Mouse (Mus musculus) spleen, postnatal 14 days (tissue): Measurements from ENCODE around the gene Slc38a3.

Source experiments
- DNase-seq, 2 experiments: peaks; one replicate each; pipeline ENCODE4 v3.0.0; 2021 to 2022; ENCODE audit warnings: low spot score in 2 of 2

Gene Slc38a3

DNA sequence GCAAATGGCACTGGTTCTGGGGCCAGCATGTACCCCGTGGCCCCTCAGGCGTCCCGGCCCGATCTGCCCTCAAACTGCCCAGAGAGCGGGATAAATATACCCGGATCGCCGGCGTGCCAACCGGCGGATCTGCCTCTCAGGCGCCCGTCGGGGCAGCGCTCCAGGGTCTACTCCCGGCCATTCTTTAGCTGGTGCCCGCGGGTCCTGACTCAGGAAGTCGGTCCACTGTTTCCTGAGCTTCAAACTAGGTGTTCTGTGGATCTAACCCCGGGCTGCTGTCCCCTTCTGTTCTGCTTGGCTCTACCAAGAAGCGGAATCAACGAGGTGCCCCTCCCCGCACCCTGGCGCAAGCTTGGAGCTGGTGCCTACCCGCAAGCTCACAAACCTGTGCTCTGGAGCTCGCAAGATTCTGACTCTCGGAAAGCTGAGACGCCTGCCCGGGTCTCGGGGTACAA lies 2.6 kb downstream of the Slc38a3 start:
- no peak for DNase-seq

GRCm38 (mm10) chr9:107665308-107665707 lies 4.0 kb downstream of the Slc38a3 start:
- DNase-seq = no peak

GRCm38 (mm10) chr9:107663525-107663924 lies 5.8 kb downstream of the Slc38a3 start:
- DNase-seq = no peak

GRCm38 (mm10) chr9:107662342-107662741 lies 7.0 kb downstream of the Slc38a3 start:
- no peak for DNase-seq

DNA sequence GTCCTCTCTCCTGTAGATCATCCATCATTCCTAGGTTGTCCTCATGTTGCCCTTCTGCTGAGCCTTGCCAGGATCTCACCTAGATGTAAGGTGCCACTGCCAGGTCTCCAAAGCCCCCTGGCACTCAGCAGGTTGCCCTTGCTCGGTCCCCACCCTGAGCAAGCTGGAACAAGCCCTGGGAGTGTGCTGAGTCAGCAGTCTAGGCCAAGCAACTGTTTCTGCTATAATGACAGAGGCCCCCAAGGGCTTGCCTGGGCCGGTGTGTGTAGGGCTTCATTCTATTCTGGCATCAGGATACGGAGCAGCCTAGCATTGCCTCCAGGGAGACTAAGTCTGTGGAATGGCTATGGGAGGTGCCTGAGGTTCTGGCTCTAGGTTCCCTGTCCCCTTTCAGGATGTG lies 8.6 kb downstream of the Slc38a3 start:
- no peak for DNase-seq

- no peak for DNase-seq
Observed at GRCm38 (mm10) chr9:107659961-107660360, 9.4 kb downstream of the Slc38a3 start.

DNA sequence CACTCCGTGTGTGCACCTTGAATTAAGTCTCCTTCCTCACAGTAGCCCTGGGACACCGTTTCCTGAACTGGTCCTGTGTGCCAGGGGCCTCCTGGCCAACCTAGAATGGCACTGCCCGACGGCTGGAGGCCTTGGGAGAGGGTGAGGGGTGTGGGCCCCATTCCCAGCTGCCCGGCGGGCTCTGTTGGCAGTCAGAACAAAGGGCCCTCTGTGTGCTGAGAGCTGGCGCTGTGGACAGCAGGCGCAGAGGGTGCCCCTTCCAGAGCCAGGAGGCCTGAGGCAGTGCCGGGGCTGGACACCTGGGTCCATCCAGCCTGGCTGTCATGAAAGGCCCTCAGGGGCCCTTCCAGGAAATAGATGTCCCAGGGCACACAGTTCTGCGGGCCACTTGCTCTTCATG lies 9.8 kb downstream of the Slc38a3 start:
- no peak for DNase-seq

GRCm38 (mm10) chr9:107658096-107658495 lies 11.2 kb downstream of the Slc38a3 start:
- no peak for DNase-seq

GRCm38 (mm10) chr9:107657144-107657543 lies 12.2 kb downstream of the Slc38a3 start:
- no peak for DNase-seq

- DNase-seq = no peak
Observed at GRCm38 (mm10) chr9:107654585-107654984, 14.7 kb downstream of the Slc38a3 start.

- DNase-seq = no peak
Observed at GRCm38 (mm10) chr9:107653474-107653873, 15.9 kb downstream of the Slc38a3 start.

GRCm38 (mm10) chr9:107650708-107651481 lies 18.4 kb downstream of the Slc38a3 start:
- no peak for DNase-seq

GRCm38 (mm10) chr9:107650225-107650624 lies 19.1 kb downstream of the Slc38a3 start:
- no peak for DNase-seq

GRCm38 (mm10) chr9:107648767-107649166 lies 20.6 kb downstream of the Slc38a3 start:
- DNase-seq = no peak

DNA sequence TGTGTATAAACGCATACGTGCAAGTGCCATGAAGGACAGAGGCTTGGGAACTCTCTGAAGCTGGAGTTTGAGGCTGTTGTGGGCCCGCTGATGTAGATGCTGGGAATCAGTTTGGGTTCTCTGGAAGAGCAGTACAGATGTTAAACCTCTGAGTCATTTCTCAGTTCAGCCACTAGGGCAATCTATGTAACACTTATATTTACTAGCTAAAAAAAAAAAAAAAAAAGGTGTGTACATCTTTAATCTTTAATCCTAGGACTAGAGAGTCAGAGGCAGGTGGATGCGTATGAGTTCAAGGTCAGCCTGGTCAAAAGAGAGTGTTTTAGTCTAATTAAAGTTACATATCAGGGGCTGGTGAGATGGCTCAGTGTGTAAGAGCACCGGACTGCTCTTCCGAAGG lies 22.4 kb downstream of the Slc38a3 start:
- no peak for DNase-seq

- peak; percentile 57 to 77 for DNase-seq
Observed at GRCm38 (mm10) chr9:107645577-107645976, 23.8 kb downstream of the Slc38a3 start.

- no peak for DNase-seq
Observed at GRCm38 (mm10) chr9:107645153-107645510, 24.2 kb downstream of the Slc38a3 start.

- DNase-seq = peak; percentile 86 to 94
Observed at GRCm38 (mm10) chr9:107644495-107645152, 24.7 kb downstream of the Slc38a3 start.

DNA sequence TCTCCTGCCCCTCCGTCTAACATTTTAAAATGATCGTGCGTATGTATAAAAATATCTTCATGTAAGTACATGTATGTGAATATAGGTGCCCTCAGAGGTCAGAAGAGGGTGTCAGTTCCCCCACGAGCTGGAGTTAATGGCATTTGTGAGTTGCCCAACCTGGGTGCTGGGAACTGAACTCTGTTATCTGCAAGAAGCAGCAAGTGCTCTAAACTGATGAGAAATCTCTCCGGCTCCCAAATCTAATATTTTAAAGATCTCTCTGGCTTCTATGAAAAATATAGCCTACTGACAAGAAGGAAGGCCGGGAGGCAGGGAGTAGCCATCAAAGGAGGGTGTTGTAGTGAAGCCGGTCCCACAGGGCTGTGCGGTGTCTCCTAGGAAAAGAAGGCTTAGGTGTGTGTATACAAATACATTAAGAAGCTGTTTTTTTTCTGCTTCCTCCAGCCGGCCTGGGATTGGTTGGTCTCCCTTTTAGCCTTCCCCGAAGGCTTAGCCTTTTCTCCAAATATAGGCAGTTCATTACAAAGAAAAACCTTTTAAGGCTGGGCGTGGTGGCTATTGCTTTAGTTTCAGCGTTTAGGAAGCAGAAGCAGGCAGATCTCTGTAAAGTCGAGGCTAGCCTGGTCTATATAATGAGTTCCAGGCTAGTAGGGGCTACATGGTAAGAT lies 25.7 kb downstream of the Slc38a3 start:
- DNase-seq = no peak

DNA sequence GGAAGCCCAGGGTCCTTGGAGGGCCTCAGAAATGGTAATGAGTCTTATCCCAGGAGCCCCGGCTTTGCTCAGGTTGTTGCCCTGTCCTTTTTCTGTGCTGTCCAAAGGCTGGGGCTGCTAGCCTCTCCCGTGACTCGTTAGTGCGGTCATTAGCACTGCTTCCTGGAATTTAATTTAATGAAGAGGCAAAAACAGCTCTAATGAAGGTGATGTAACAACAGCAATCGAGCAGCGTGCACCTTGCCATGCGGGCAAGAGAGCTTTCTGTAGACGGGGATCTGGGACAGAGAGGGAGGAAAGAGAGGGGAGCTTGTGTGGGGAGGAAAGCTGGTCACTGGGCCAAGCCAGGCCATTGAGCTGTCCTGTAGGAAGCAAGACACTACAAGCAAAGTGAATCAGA lies 27.7 kb downstream of the Slc38a3 start:
- DNase-seq = no peak

DNA sequence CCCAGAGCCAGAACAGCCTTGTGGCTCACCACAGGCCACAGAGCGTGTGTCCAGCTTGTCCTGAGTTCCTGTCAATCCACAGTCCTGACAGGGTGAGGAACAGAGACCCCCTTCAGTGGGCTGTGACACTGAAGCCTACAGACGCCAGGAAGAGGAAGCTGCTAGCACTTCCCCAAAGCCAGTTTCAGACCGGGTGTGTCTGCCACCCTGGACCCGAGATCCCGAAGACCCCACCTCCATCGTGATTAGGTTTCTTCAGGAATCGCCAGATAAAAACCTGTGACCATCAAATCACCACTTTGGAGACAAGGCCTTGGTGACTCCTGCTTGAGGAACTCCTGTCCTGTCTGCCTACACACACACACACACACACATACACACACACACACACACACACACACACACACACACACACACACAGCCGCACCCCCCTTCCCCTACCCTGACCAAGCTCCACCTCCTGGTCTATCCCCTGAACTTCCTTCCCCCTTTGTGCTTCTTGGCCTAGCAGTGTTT lies 29.0 kb downstream of the Slc38a3 start:
- peak in 1 of 2 experiments; percentile 53 for DNase-seq

GRCm38 (mm10) chr9:107637070-107637469 lies 32.3 kb downstream of the Slc38a3 start:
- no peak for DNase-seq
